Mouse (Mus musculus): ENCODE data around the gene Fcgbp. TPM values are rescaled to one million over a fixed set of nuclear protein-coding genes. Genes with fewer than 3 reads are reported as not detected.
A peak's percentile ranks its signal among the peaks of the same experiment; 100 is the strongest.
"Not testable (repeated sequence)": the region's sequence is repeated elsewhere in the genome, so short reads cannot be mapped to it uniquely, and the experiment has no call there.

The Fcgbp gene
- polyA plus RNA-seq, 1 experiment from 2014 or later = 0.40 TPM

- Histone ChIP-seq H3K27me3 (0 out of 2 replicates have a peak, but pooled peaks cover 4% of the 10 kb centered on the region), H3K4me2 (replicated peaks) (no peak overlapping the region; the same call in 1 of the 2 replicates), H3K4me1 (0 out of 2 replicates have a peak, but pooled peaks cover 4% of the 10 kb centered on the region), H3K27ac (no peak overlapping the region), H3K9ac (no peak overlapping the region), H3K4me3 (no peak overlapping the region), H3K36me3 (no peaks in the 10 kb centered on the region), H3K9me3 (no peaks in the 10 kb centered on the region)
- 8% methylated on average over 13 of the region's 13 CpGs for WGBS
- no peak for ATAC-seq (ENCODE audit: insufficient number of reproducible peaks, insufficient read depth, low FRiP score, low TSS enrichment)
Measured at GRCm38 (mm10) chr7:28151584-28152221, 80.7 kb downstream of the Fcgbp start.

DNA sequence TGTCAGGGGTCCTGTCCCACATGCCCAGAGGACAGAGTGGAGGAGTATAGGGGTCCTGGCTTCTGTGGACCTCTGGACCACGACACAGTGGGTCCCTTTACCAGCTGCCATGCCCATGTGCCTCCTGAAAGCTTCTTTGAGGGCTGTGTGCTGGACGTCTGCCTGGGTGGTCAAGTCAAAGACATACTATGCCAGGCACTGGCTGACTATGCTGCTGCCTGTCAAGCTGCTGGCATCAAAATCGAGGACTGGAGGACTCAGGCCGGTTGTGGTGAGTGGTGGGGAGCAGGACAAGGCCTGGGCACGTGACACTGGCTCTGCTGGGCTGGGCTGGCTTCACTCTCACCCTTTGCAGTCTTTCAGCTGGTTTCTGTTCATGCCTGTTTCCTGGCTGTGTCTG is 82.6 kb downstream of the Fcgbp start:
- H3K9me3 ChIP-seq; H3K4me2 ChIP-seq (replicated peaks); H3K27me3 ChIP-seq; H3K4me3 ChIP-seq; H3K9ac ChIP-seq; H3K27ac ChIP-seq; H3K4me1 ChIP-seq; H3K36me3 ChIP-seq; ATAC-seq (ENCODE audit: insufficient number of reproducible peaks, insufficient read depth, low FRiP score, low TSS enrichment): not testable (repeated sequence)
- 34% methylated on average over 5 of the region's 5 CpGs for WGBS

- H3K36me3 ChIP-seq = no peaks in the 10 kb centered on the region
- H3K4me1 ChIP-seq = no peaks in the 10 kb centered on the region
- H3K27me3 ChIP-seq = no peaks in the 10 kb centered on the region
- H3K27ac ChIP-seq = no peak overlapping the region
- no peak overlapping the region for H3K4me2 ChIP-seq (replicated peaks)
- no peak for ATAC-seq (ENCODE audit: insufficient number of reproducible peaks, insufficient read depth, low FRiP score, low TSS enrichment)
- H3K9me3 ChIP-seq = no peaks in the 10 kb centered on the region
- WGBS = 57% methylated on average over 6 of the region's 6 CpGs
- H3K9ac ChIP-seq = no peak overlapping the region
- no peak overlapping the region for H3K4me3 ChIP-seq
Measured at GRCm38 (mm10) chr7:28159292-28159691, 88.3 kb downstream of the Fcgbp start.

GRCm38 (mm10) chr7:28159893-28160292 is 88.9 kb downstream of the Fcgbp start:
- Histone ChIP-seq H3K4me3 (no peak overlapping the region), H3K27me3 (no peaks in the 10 kb centered on the region), H3K27ac (no peak overlapping the region), H3K4me2 (replicated peaks) (no peak overlapping the region), H3K36me3 (no peaks in the 10 kb centered on the region), H3K9ac (no peak overlapping the region), H3K4me1 (no peaks in the 10 kb centered on the region), H3K9me3 (no peaks in the 10 kb centered on the region)
- ATAC-seq (ENCODE audit: insufficient number of reproducible peaks, insufficient read depth, low FRiP score, low TSS enrichment) = no peak
- WGBS = 81% methylated on average over 3 of the region's 3 CpGs

- no peak overlapping the region for H3K27ac ChIP-seq
- 0 out of 2 replicates have a peak, but pooled peaks cover 5% of the 10 kb centered on the region for H3K9me3 ChIP-seq
- H3K9ac ChIP-seq = no peak overlapping the region
- H3K36me3 ChIP-seq = no peaks in the 10 kb centered on the region
- H3K4me2 ChIP-seq (replicated peaks) = no peak overlapping the region
- ATAC-seq (ENCODE audit: insufficient number of reproducible peaks, insufficient read depth, low FRiP score, low TSS enrichment) = no peak
- H3K4me1 ChIP-seq = no peaks in the 10 kb centered on the region
- H3K27me3 ChIP-seq = no peaks in the 10 kb centered on the region
- 57% methylated on average over 9 of the region's 9 CpGs for WGBS
- H3K4me3 ChIP-seq = no peak overlapping the region
Measured at GRCm38 (mm10) chr7:28161163-28161749, 90.2 kb downstream of the Fcgbp start.

- ATAC-seq (ENCODE audit: insufficient number of reproducible peaks, insufficient read depth, low FRiP score, low TSS enrichment) = no peak
- no peak overlapping the region for H3K27ac ChIP-seq
- H3K27me3 ChIP-seq = no peaks in the 10 kb centered on the region
- no peak overlapping the region for H3K9ac ChIP-seq
- H3K4me3 ChIP-seq = no peak overlapping the region
- 0 out of 2 replicates have a peak, but pooled peaks cover 5% of the 10 kb centered on the region for H3K9me3 ChIP-seq
- H3K4me2 ChIP-seq (replicated peaks) = no peak overlapping the region
- H3K4me1 ChIP-seq = peaks cover 7% of the 10 kb centered on the region; the same call in 1 of the 2 replicates
- no peaks in the 10 kb centered on the region for H3K36me3 ChIP-seq
- 82% methylated on average over 6 of the region's 6 CpGs for WGBS
Measured at GRCm38 (mm10) chr7:28165406-28165805, 94.4 kb downstream of the Fcgbp start.

GRCm38 (mm10) chr7:28168320-28169115 is 97.5 kb downstream of the Fcgbp start:
- peak overlapping the region; percentile 85 for H3K4me2 ChIP-seq (replicated peaks)
- peak overlapping the region; percentile 83 for H3K4me3 ChIP-seq
- peak overlapping the region; percentile 60 for H3K9ac ChIP-seq
- H3K27me3 ChIP-seq = no peaks in the 10 kb centered on the region
- 7% methylated on average over 9 of the region's 9 CpGs for WGBS
- 0 out of 2 replicates have a peak, but pooled peaks cover 5% of the 10 kb centered on the region for H3K9me3 ChIP-seq
- ATAC-seq (ENCODE audit: insufficient number of reproducible peaks, insufficient read depth, low FRiP score, low TSS enrichment) = no peak
- H3K36me3 ChIP-seq = no peaks in the 10 kb centered on the region
- H3K27ac ChIP-seq = peak overlapping the region; percentile 63
- H3K4me1 ChIP-seq = peaks cover 19% of the 10 kb centered on the region

DNA sequence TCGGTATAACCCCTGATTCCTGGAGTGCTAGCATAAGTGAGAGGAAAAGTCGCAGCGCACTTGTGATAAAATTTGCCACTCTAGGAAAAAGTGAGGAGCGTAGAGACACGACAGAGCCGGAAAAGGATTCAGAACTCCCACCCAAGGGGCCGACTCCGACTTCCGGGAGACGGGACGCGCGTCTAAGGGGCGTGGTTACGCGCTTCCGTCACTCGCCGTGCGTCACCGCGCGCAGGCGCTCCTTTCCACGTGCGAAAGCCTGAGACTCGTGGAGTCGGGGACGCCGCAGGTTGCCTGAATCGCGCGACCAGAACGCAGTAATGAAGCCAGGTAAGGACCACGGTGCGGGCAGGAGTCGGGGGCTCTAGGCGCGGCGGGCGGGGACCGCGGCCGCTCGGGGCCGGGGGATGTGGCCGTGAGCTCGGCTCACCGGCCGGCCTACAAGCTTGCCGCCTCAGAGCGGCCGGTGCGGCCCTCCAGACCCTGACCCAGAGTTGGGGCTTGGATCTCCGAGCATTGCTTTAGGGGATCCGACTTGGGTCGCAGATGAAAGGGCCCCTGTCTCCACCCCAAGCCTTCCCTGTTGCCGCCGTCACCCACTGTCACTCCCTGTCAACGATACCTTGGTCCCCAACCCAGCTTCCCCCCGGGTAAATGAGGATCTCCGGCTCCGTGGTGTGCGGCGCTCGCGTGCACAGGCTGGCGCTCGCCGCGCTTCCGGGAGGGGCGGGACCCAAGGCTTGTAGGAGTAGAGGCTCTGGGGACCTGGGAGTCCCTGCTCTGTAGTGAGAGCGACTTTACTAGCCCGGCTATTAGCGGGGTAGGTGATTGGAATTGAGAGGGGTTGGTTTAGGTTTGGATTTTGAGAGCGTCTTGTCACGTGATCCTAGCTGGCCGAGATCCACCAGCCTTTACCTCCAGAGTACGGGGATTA is 98.7 kb downstream of the Fcgbp start, which contains the start of gene Fbl:
Gene Fbl (plus strand): TSS at position 222 of the 934 bp plus-strand sequence.
- Histone ChIP-seq H3K36me3 (peaks cover 4% of the 10 kb centered on the region; the same call in 1 of the 2 replicates), H3K4me2 (replicated peaks) (peak within 1 kb of the TSS; percentile 85), H3K9me3 (0 out of 2 replicates have a peak, but pooled peaks cover 5% of the 10 kb centered on the region), H3K27me3 (no peaks in the 10 kb centered on the region), H3K27ac (peak within 1 kb of the TSS; percentile 86), H3K4me1 (peaks cover 19% of the 10 kb centered on the region), H3K9ac (peak within 1 kb of the TSS; percentile 72), H3K4me3 (peak within 1 kb of the TSS; percentile 83)
- under 1% methylated on average over 80 of the region's 80 CpGs for WGBS
- ATAC-seq (ENCODE audit: insufficient number of reproducible peaks, insufficient read depth, low FRiP score, low TSS enrichment) = peak; percentile 81

Other genes with a start within 250 kb of the Fcgbp start
- gene Zfp59, start 232.6 kb upstream of the Fcgbp start, polyA plus RNA-seq (2016; fragmentation: Nextera tagmentation; extraction: Ambion mirVana) = 9.4 and 10.5 TPM in 2 replicates
- gene Zfp607a, start 213.7 kb upstream of the Fcgbp start, polyA plus RNA-seq (2016; fragmentation: Nextera tagmentation; extraction: Ambion mirVana) = 3.9 and 4.5 TPM in 2 replicates
- 11.4 and 12.3 TPM in 2 replicates for gene Zfp974, start 141.8 kb upstream of the Fcgbp start, polyA plus RNA-seq (2016; fragmentation: Nextera tagmentation; extraction: Ambion mirVana)
- gene Zfp780b, start 92.1 kb upstream of the Fcgbp start, polyA plus RNA-seq (2016; fragmentation: Nextera tagmentation; extraction: Ambion mirVana) = 23.4 and 24.8 TPM in 2 replicates
- 5.2 and 6.6 TPM in 2 replicates for gene Zfp850, start 57.1 kb upstream of the Fcgbp start, polyA plus RNA-seq (2016; fragmentation: Nextera tagmentation; extraction: Ambion mirVana)
- 347 and 354 TPM in 2 replicates for gene Psmc4, start 21.1 kb upstream of the Fcgbp start, polyA plus RNA-seq (2016; fragmentation: Nextera tagmentation; extraction: Ambion mirVana)
- gene 9530053A07Rik, start 58.2 kb downstream of the Fcgbp start, polyA plus RNA-seq (2016; fragmentation: Nextera tagmentation; extraction: Ambion mirVana) = 0.04 TPM in 2 replicates
- gene Fbl, start 98.5 kb downstream of the Fcgbp start, polyA plus RNA-seq (2016; fragmentation: Nextera tagmentation; extraction: Ambion mirVana) = 155 TPM in 2 replicates
- 18.3 and 19.8 TPM in 2 replicates for gene Dyrk1b, start 108.2 kb downstream of the Fcgbp start, polyA plus RNA-seq (2016; fragmentation: Nextera tagmentation; extraction: Ambion mirVana)
- gene Eid2, start 196.6 kb downstream of the Fcgbp start, polyA plus RNA-seq (2016; fragmentation: Nextera tagmentation; extraction: Ambion mirVana) = 10.3 and 18.2 TPM in 2 replicates
- 19.2 and 19.5 TPM in 2 replicates for gene Eid2b, start 206.5 kb downstream of the Fcgbp start, polyA plus RNA-seq (2016; fragmentation: Nextera tagmentation; extraction: Ambion mirVana)
- gene Selenov, start 219.9 kb downstream of the Fcgbp start, polyA plus RNA-seq (2016; fragmentation: Nextera tagmentation; extraction: Ambion mirVana) = not detected in 2 replicates
- 3.5 and 3.7 TPM in 2 replicates for gene Dll3, start 231.0 kb downstream of the Fcgbp start, polyA plus RNA-seq (2016; fragmentation: Nextera tagmentation; extraction: Ambion mirVana)
- 162 and 170 TPM in 2 replicates for gene Timm50, start 240.8 kb downstream of the Fcgbp start, polyA plus RNA-seq (2016; fragmentation: Nextera tagmentation; extraction: Ambion mirVana)